Mouse (Mus musculus): ENCODE measurements around the gene Gng7.

GRCm38 (mm10) chr10:80996501-80996900 lies 18.2 kb downstream of the Gng7 start:
- TF ChIP-seq CTCF (IDR thresholded peaks at IDR 0.05; ENCODE audit: low read depth) (no peak), EP300 (IDR thresholded peaks at IDR 0.05; ENCODE audit: low read depth) (no peak)
